Mouse (Mus musculus): ENCODE data around the gene Kbtbd13. TPM values are rescaled to one million over a fixed set of nuclear protein-coding genes. Genes with fewer than 3 reads are reported as not detected.

Kbtbd13 gene
- polyA plus RNA-seq, 1 experiment from 2014 or later: 5.5 TPM

DNA sequence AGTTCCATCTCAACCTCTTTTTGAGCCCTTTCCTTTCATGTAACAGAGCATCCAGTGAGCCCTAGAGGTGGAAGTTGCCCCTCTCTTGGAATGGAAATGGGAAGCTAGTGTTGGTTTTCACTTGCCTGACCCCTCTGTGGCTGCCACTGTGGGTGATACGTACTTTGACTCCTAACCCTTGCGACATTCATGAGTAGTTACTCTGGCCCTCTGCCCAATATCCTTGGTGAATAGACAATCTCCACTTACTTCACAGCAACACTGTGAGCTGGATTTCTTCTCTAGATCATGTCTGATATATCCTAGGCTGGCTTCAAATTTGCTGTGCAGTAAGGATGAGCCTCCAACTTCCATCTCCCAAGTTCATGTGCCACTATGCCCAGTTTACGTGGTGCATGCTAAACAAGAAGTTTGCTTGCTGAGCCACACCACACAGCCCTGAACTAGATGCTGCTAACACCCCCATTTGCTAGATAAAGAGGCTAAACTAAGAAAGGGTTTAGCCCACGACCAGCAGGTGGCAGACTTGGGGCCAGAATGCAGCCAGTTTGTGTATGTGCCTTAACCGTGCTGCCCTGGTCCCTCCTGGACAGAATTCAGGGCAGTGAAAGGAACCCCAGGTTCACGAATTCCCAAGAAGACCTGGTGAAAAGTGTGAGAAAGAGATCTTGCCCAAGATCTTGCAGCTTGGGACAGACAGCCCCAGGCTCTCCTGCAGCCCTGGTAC lies 1.3 kb upstream of the Kbtbd13 start:
- 18% methylated on average over 6 of the region's 6 CpGs for WGBS
- no peak for ATAC-seq (ENCODE audit: borderline replicate concordance, extremely low read depth, low FRiP score, low TSS enrichment)
- Histone ChIP-seq H3K27me3 (peaks cover 30% of the 10 kb centered on the region), H3K9ac (no peak overlapping the region), H3K27ac (no peak overlapping the region), H3K4me3 (no peak overlapping the region), H3K9me3 (no peaks in the 10 kb centered on the region), H3K4me1 (peaks cover 29% of the 10 kb centered on the region), H3K36me3 (no peaks in the 10 kb centered on the region), H3K4me2 (no peak overlapping the region)

- Histone ChIP-seq H3K4me2 (peak overlapping the region; percentile 62), H3K27ac (no peak overlapping the region), H3K4me1 (peaks cover 37% of the 10 kb centered on the region), H3K9me3 (no peaks in the 10 kb centered on the region), H3K4me3 (peak overlapping the region; percentile 37), H3K9ac (peak overlapping the region; percentile 24), H3K27me3 (peaks cover 30% of the 10 kb centered on the region), H3K36me3 (no peaks in the 10 kb centered on the region)
- 17% methylated on average over 93 of the region's 96 CpGs for WGBS
- ATAC-seq (ENCODE audit: borderline replicate concordance, extremely low read depth, low FRiP score, low TSS enrichment): no peak
These were observed 470 bp downstream of the Kbtbd13 start for GRCm38 (mm10) chr9:65390752-65391612.

- Histone ChIP-seq H3K27ac (peak overlapping the region; percentile 88), H3K9ac (no peak overlapping the region), H3K27me3 (peaks cover 17% of the 10 kb centered on the region), H3K4me2 (peak overlapping the region; percentile 34; the same call in 1 of the 2 replicates), H3K4me1 (peaks cover 71% of the 10 kb centered on the region), H3K36me3 (no peaks in the 10 kb centered on the region), H3K9me3 (no peaks in the 10 kb centered on the region), H3K4me3 (no peak overlapping the region)
- 12% methylated on average over 8 of the region's 8 CpGs for WGBS
- ATAC-seq (ENCODE audit: borderline replicate concordance, extremely low read depth, low FRiP score, low TSS enrichment): peak; percentile 87
These were observed 4.9 kb downstream of the Kbtbd13 start for GRCm38 (mm10) chr9:65386373-65387140.

GRCm38 (mm10) chr9:65384276-65384675 lies 7.2 kb downstream of the Kbtbd13 start:
- H3K27ac ChIP-seq: peak overlapping the region; percentile 86
- WGBS: 31% methylated on average over 3 of the region's 3 CpGs

GRCm38 (mm10) chr9:65382751-65383097 lies 8.7 kb downstream of the Kbtbd13 start:
- WGBS: 42% methylated on average over 3 of the region's 3 CpGs
- no peak for ATAC-seq (ENCODE audit: borderline replicate concordance, extremely low read depth, low FRiP score, low TSS enrichment)
- Histone ChIP-seq H3K4me1 (peaks cover 65% of the 10 kb centered on the region), H3K4me2 (no peak overlapping the region), H3K4me3 (no peak overlapping the region), H3K27me3 (no peaks in the 10 kb centered on the region), H3K27ac (peak overlapping the region; percentile 86; the same call in 1 of the 2 replicates), H3K9ac (no peak overlapping the region), H3K9me3 (no peaks in the 10 kb centered on the region), H3K36me3 (no peaks in the 10 kb centered on the region)

More at GRCm38 (mm10) chr9:65384276-65384675, 7.2 kb downstream of the Kbtbd13 start:
- no peaks in the 10 kb centered on the region for H3K36me3 ChIP-seq
- no peak overlapping the region for H3K9ac ChIP-seq
- H3K27me3 ChIP-seq: no peaks in the 10 kb centered on the region
- no peak overlapping the region for H3K4me2 ChIP-seq
- H3K4me3 ChIP-seq: no peak overlapping the region
- ATAC-seq (ENCODE audit: borderline replicate concordance, extremely low read depth, low FRiP score, low TSS enrichment): no peak
- H3K9me3 ChIP-seq: no peaks in the 10 kb centered on the region
- H3K4me1 ChIP-seq: peaks cover 72% of the 10 kb centered on the region

DNA sequence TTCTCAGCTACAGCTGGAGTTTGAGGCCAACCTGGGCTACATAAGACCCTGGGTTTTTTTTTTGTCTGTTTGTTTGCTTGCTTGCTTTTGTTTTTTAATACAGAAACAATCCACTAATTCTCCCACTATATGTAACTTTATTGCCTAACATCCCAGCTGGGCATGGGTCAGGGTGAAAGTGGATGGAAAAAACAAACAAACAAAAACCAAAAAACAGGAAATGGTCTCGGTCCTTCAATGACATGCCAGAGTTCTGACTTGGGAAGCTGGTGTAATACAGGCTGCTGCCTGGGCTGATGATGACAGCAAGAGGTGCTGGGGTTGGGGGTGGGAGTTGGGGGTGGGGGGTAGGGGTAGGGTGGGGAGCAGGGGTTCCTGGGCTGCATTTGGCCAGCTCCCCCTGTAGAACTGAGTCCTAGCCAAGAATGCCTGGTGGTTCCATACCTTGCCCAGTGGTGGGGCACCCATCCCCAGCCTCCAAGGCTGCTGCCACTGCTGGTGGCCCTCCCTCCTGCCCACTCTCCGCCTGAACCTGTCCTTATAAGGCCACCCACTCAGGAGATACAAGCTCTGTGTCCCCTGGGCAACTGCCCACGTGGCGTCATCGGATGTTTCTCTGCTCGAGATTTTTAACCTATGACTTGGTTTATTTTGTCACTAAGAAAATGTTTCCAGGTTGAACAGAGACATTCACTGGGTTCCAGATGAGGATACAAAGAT lies 9.3 kb downstream of the Kbtbd13 start:
- peaks cover 60% of the 10 kb centered on the region for H3K4me1 ChIP-seq
- H3K4me2 ChIP-seq: no peak overlapping the region
- no peaks in the 10 kb centered on the region for H3K9me3 ChIP-seq
- no peak for ATAC-seq (ENCODE audit: borderline replicate concordance, extremely low read depth, low FRiP score, low TSS enrichment)
- WGBS: 49% methylated on average over 6 of the region's 6 CpGs
- H3K36me3 ChIP-seq: no peaks in the 10 kb centered on the region
- no peak overlapping the region for H3K9ac ChIP-seq
- H3K4me3 ChIP-seq: no peak overlapping the region
- H3K27ac ChIP-seq: peak overlapping the region; percentile 86; the same call in 1 of the 2 replicates
- no peaks in the 10 kb centered on the region for H3K27me3 ChIP-seq

DNA sequence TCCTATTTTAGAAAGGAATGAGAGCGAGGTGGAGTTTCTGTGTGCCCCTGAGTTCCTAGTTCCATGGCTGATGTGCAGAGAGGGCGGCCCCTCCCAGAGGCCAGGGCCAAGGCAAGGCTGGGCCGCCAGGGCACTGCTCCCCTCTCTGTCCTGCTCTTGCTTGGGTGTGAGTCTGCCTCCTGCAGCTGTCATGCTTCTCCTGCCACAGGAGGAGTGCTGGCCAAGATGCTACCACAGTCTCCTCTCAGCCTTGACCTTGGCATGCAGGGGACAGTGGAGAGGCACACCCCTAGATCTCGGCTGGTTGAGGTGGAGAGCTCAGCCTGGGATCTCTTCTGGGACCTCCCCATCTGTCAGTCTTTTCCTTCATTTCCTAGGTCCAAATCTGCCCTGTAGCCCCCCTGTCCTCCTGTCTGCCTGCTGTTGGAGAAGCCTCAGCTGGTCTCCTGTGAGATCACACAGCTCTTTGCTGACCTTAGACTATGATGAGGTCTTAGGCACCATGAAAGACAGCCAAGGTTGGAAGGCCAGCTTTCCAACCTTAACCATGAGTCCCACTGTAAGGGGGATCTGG lies 10.3 kb downstream of the Kbtbd13 start:
- peak; percentile 48; the same call in 1 of the 2 replicates for ATAC-seq (ENCODE audit: borderline replicate concordance, extremely low read depth, low FRiP score, low TSS enrichment)
- Histone ChIP-seq H3K27ac (peak overlapping the region; percentile 86), H3K36me3 (no peaks in the 10 kb centered on the region), H3K9me3 (no peaks in the 10 kb centered on the region), H3K4me3 (no peak overlapping the region), H3K4me1 (peaks cover 56% of the 10 kb centered on the region), H3K9ac (no peak overlapping the region), H3K4me2 (no peak overlapping the region), H3K27me3 (no peaks in the 10 kb centered on the region)
- WGBS: 41% methylated on average over 4 of the region's 4 CpGs

DNA sequence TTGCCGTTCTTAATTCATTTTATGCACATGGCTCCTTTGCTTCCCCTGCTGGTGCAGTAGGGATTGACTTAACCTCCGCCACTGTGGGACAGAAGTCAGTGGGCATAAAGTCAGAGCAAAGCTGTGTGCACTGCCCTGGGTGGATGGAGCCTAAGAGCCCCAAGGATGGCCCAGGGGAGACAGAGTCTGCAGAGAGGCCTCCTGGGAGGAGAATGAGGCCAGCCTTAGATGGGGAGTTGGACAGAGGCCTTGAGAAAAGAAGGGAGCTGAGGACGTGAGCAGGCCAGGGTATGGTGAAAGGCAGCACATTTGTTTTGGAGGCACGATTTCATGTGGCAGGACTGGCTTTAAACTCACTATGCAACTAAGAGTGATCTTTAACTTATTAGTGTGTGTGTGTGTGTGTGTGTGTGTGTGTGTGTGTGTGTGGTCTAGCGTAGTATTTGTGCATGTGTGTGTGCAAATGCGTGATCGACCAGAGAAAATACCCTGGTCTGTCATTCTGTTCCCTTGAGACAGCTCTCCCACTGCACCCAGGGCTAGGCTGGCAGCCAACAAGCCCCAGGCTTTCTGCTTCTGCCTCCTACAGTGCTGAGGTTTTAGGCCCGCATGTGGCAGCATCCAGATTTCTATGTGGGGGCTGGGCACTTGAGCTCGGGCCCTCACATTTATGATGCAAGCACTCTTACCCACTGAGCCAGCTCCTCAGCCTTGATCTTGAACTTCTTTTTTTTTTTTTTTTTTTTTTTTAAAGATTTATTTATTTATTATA lies 16.1 kb downstream of the Kbtbd13 start:
- Histone ChIP-seq H3K9ac (no peak overlapping the region), H3K27me3 (no peaks in the 10 kb centered on the region), H3K4me2 (no peak overlapping the region), H3K27ac (peak overlapping the region; percentile 80), H3K9me3 (no peaks in the 10 kb centered on the region), H3K4me3 (no peak overlapping the region), H3K4me1 (peaks cover 13% of the 10 kb centered on the region), H3K36me3 (no peaks in the 10 kb centered on the region)
- WGBS: 56% methylated on average over 9 of the region's 9 CpGs
- peak; percentile 76 for ATAC-seq (ENCODE audit: borderline replicate concordance, extremely low read depth, low FRiP score, low TSS enrichment)

- Histone ChIP-seq H3K4me1 (0 out of 2 replicates have a peak, but pooled peaks cover 11% of the 10 kb centered on the region), H3K9ac (no peak overlapping the region), H3K4me2 (no peak overlapping the region), H3K4me3 (no peak overlapping the region), H3K27me3 (no peaks in the 10 kb centered on the region), H3K27ac (peak overlapping the region; percentile 80), H3K9me3 (no peaks in the 10 kb centered on the region), H3K36me3 (no peaks in the 10 kb centered on the region)
- ATAC-seq (ENCODE audit: borderline replicate concordance, extremely low read depth, low FRiP score, low TSS enrichment): no peak
- 74% methylated on average over 5 of the region's 5 CpGs for WGBS
These were observed 16.8 kb downstream of the Kbtbd13 start for GRCm38 (mm10) chr9:65374468-65375162.

GRCm38 (mm10) chr9:65372449-65372848 lies 19.0 kb downstream of the Kbtbd13 start:
- no peak for ATAC-seq (ENCODE audit: borderline replicate concordance, extremely low read depth, low FRiP score, low TSS enrichment)
- Histone ChIP-seq H3K4me3 (no peak overlapping the region), H3K4me1 (0 out of 2 replicates have a peak, but pooled peaks cover 11% of the 10 kb centered on the region), H3K9ac (no peak overlapping the region), H3K27ac (no peak overlapping the region), H3K36me3 (no peaks in the 10 kb centered on the region), H3K9me3 (no peaks in the 10 kb centered on the region), H3K4me2 (no peak overlapping the region), H3K27me3 (no peaks in the 10 kb centered on the region)
- WGBS: 58% methylated on average over 4 of the region's 4 CpGs

Data from lung, embryonic 15.5 days (tissue).